Mouse (Mus musculus): ENCODE measurements around the gene Tas1r2.

DNA sequence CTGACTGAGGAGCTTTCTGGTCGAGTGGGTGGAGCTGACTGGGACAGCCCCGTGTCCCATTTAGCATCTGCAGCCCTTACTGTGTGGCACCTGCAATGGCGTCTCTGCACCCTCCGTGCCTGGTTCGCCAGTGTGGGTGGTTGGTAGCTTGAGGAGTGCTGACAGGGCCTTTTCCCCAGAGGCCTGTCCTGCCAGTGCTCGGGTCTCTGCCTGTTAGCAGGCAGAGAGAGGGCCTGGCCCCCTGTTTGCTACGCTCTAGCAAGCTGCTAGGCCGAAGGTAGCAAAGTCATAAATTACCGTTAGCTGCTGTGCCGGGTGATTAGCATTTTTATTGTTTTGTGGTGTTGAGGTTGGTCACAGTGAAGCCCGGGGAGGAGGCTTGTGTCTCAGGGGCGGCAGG lies 13.5 kb upstream of the Tas1r2 start:
- no peak for TF ChIP-seq CTCF (IDR thresholded peaks at IDR 0.05; ENCODE audit: borderline replicate concordance, insufficient read depth, low read length)
- no peak for TF ChIP-seq POLR2A (IDR thresholded peaks at IDR 0.05; ENCODE audit: low read depth, low read length)
